Mouse (Mus musculus): ENCODE data around the gene Ipo9. TPM values are rescaled to one million over a fixed set of nuclear protein-coding genes. Genes with fewer than 3 reads are reported as not detected.

The Ipo9 gene
- polyA plus RNA-seq, 1 experiment from 2014 or later: 184 TPM

GRCm38 (mm10) chr1:135443506-135443905 is 13.2 kb upstream of the Ipo9 start:
- ATAC-seq (ENCODE audit: insufficient read depth, low FRiP score, low TSS enrichment): no peak
- Histone ChIP-seq H3K27me3 (ENCODE audit: control insufficient read depth, insufficient read depth, low read length) (no peaks in the 10 kb centered on the region), H3K36me3 (ENCODE audit: control insufficient read depth, insufficient read depth, low read length) (peaks cover 15% of the 10 kb centered on the region), H3K27ac (ENCODE audit: low read depth, low read length) (no peak overlapping the region), H3K4me2 (ENCODE audit: low read depth) (no peak overlapping the region), H3K9me3 (ENCODE audit: control insufficient read depth, low read length) (no peaks in the 10 kb centered on the region), H3K4me3 (ENCODE audit: low read depth, low read length) (no peak overlapping the region), H3K9ac (ENCODE audit: low read length) (no peak overlapping the region), H3K4me1 (ENCODE audit: control insufficient read depth, insufficient read depth, low read length) (no peaks in the 10 kb centered on the region)
- no peak for DNase-seq (ENCODE audit: low spot score)
- 94% methylated on average over 12 of the region's 12 CpGs for WGBS

- peaks cover 14% of the 10 kb centered on the region for H3K36me3 ChIP-seq (ENCODE audit: control insufficient read depth, insufficient read depth, low read length)
- H3K27ac ChIP-seq (ENCODE audit: low read depth, low read length): no peak overlapping the region
- DNase-seq (ENCODE audit: low spot score) (no peak), ATAC-seq (ENCODE audit: insufficient read depth, low FRiP score, low TSS enrichment) (no peak)
- no peak overlapping the region for H3K4me3 ChIP-seq (ENCODE audit: low read depth, low read length)
- H3K4me1 ChIP-seq (ENCODE audit: control insufficient read depth, insufficient read depth, low read length): no peaks in the 10 kb centered on the region
- H3K9me3 ChIP-seq (ENCODE audit: control insufficient read depth, low read length): no peaks in the 10 kb centered on the region
- H3K27me3 ChIP-seq (ENCODE audit: control insufficient read depth, insufficient read depth, low read length): no peaks in the 10 kb centered on the region
- H3K4me2 ChIP-seq (ENCODE audit: low read depth): no peak overlapping the region
- 100% methylated on average over 3 of the region's 3 CpGs for WGBS
- H3K9ac ChIP-seq (ENCODE audit: low read length): no peak overlapping the region
Observed at GRCm38 (mm10) chr1:135441861-135442260, 11.6 kb upstream of the Ipo9 start.

GRCm38 (mm10) chr1:135440986-135441385 is 10.7 kb upstream of the Ipo9 start:
- Histone ChIP-seq H3K9ac (ENCODE audit: low read length) (no peak overlapping the region), H3K27me3 (ENCODE audit: control insufficient read depth, insufficient read depth, low read length) (no peaks in the 10 kb centered on the region), H3K9me3 (ENCODE audit: control insufficient read depth, low read length) (no peaks in the 10 kb centered on the region), H3K4me3 (ENCODE audit: low read depth, low read length) (no peak overlapping the region), H3K27ac (ENCODE audit: low read depth, low read length) (no peak overlapping the region), H3K36me3 (ENCODE audit: control insufficient read depth, insufficient read depth, low read length) (peaks cover 14% of the 10 kb centered on the region), H3K4me2 (ENCODE audit: low read depth) (no peak overlapping the region), H3K4me1 (ENCODE audit: control insufficient read depth, insufficient read depth, low read length) (no peaks in the 10 kb centered on the region)
- no peak for DNase-seq (ENCODE audit: low spot score)
- WGBS: 90% methylated on average over 6 of the region's 6 CpGs
- no peak for ATAC-seq (ENCODE audit: insufficient read depth, low FRiP score, low TSS enrichment)

GRCm38 (mm10) chr1:135438801-135439200 is 8.5 kb upstream of the Ipo9 start:
- DNase-seq (ENCODE audit: low spot score): no peak
- Histone ChIP-seq H3K4me2 (ENCODE audit: low read depth) (no peak overlapping the region), H3K4me1 (ENCODE audit: control insufficient read depth, insufficient read depth, low read length) (no peaks in the 10 kb centered on the region), H3K36me3 (ENCODE audit: control insufficient read depth, insufficient read depth, low read length) (peaks cover 14% of the 10 kb centered on the region), H3K27ac (ENCODE audit: low read depth, low read length) (no peak overlapping the region), H3K9ac (ENCODE audit: low read length) (no peak overlapping the region), H3K9me3 (ENCODE audit: control insufficient read depth, low read length) (no peaks in the 10 kb centered on the region), H3K4me3 (ENCODE audit: low read depth, low read length) (no peak overlapping the region), H3K27me3 (ENCODE audit: control insufficient read depth, insufficient read depth, low read length) (no peaks in the 10 kb centered on the region)
- ATAC-seq (ENCODE audit: insufficient read depth, low FRiP score, low TSS enrichment): no peak
- WGBS: 91% methylated on average over 6 of the region's 6 CpGs

- Histone ChIP-seq H3K4me1 (ENCODE audit: control insufficient read depth, insufficient read depth, low read length) (no peaks in the 10 kb centered on the region), H3K27me3 (ENCODE audit: control insufficient read depth, insufficient read depth, low read length) (no peaks in the 10 kb centered on the region), H3K9me3 (ENCODE audit: control insufficient read depth, low read length) (no peaks in the 10 kb centered on the region), H3K4me2 (ENCODE audit: low read depth) (no peak overlapping the region), H3K4me3 (ENCODE audit: low read depth, low read length) (no peak overlapping the region), H3K9ac (ENCODE audit: low read length) (no peak overlapping the region), H3K27ac (ENCODE audit: low read depth, low read length) (no peak overlapping the region), H3K36me3 (ENCODE audit: control insufficient read depth, insufficient read depth, low read length) (peaks cover 3% of the 10 kb centered on the region)
- DNase-seq (ENCODE audit: low spot score): no peak
- ATAC-seq (ENCODE audit: insufficient read depth, low FRiP score, low TSS enrichment): no peak
- WGBS: 43% methylated on average over 2 of the region's 2 CpGs
Observed at GRCm38 (mm10) chr1:135435823-135436222, 5.5 kb upstream of the Ipo9 start.

GRCm38 (mm10) chr1:135430669-135431017 is 344 bp upstream of the Ipo9 start:
- DNase-seq (ENCODE audit: low spot score) (no peak), ATAC-seq (ENCODE audit: insufficient read depth, low FRiP score, low TSS enrichment) (peak; percentile 81)
- Histone ChIP-seq H3K27ac (ENCODE audit: low read depth, low read length) (peak overlapping the region; percentile 84; the same call in 1 of the 2 replicates), H3K4me1 (ENCODE audit: control insufficient read depth, insufficient read depth, low read length) (peaks cover 9% of the 10 kb centered on the region), H3K36me3 (ENCODE audit: control insufficient read depth, insufficient read depth, low read length) (peaks cover 3% of the 10 kb centered on the region; the same call in 1 of the 2 replicates), H3K27me3 (ENCODE audit: control insufficient read depth, insufficient read depth, low read length) (no peaks in the 10 kb centered on the region), H3K4me2 (ENCODE audit: low read depth) (peak overlapping the region; percentile 64), H3K9ac (ENCODE audit: low read length) (peak overlapping the region; percentile 97), H3K9me3 (ENCODE audit: control insufficient read depth, low read length) (no peaks in the 10 kb centered on the region), H3K4me3 (ENCODE audit: low read depth, low read length) (peak overlapping the region; percentile 96)
- WGBS: 2% methylated on average over 14 of the region's 14 CpGs

- DNase-seq (ENCODE audit: low spot score): no peak
- Histone ChIP-seq H3K36me3 (ENCODE audit: control insufficient read depth, insufficient read depth, low read length) (peaks cover 8% of the 10 kb centered on the region; the same call in 1 of the 2 replicates), H3K4me2 (ENCODE audit: low read depth) (no peak overlapping the region), H3K4me3 (ENCODE audit: low read depth, low read length) (no peak overlapping the region), H3K9ac (ENCODE audit: low read length) (no peak overlapping the region), H3K4me1 (ENCODE audit: control insufficient read depth, insufficient read depth, low read length) (peaks cover 9% of the 10 kb centered on the region), H3K9me3 (ENCODE audit: control insufficient read depth, low read length) (no peaks in the 10 kb centered on the region), H3K27me3 (ENCODE audit: control insufficient read depth, insufficient read depth, low read length) (no peaks in the 10 kb centered on the region), H3K27ac (ENCODE audit: low read depth, low read length) (no peak overlapping the region)
- no peak for ATAC-seq (ENCODE audit: insufficient read depth, low FRiP score, low TSS enrichment)
- 93% methylated on average over 6 of the region's 6 CpGs for WGBS
Observed at GRCm38 (mm10) chr1:135427390-135427789, 2.9 kb downstream of the Ipo9 start.

GRCm38 (mm10) chr1:135426645-135427044 is 3.7 kb downstream of the Ipo9 start:
- Histone ChIP-seq H3K4me3 (ENCODE audit: low read depth, low read length) (no peak overlapping the region), H3K4me2 (ENCODE audit: low read depth) (no peak overlapping the region), H3K9me3 (ENCODE audit: control insufficient read depth, low read length) (no peaks in the 10 kb centered on the region), H3K4me1 (ENCODE audit: control insufficient read depth, insufficient read depth, low read length) (peaks cover 9% of the 10 kb centered on the region), H3K9ac (ENCODE audit: low read length) (no peak overlapping the region), H3K36me3 (ENCODE audit: control insufficient read depth, insufficient read depth, low read length) (peaks cover 8% of the 10 kb centered on the region; the same call in 1 of the 2 replicates), H3K27ac (ENCODE audit: low read depth, low read length) (no peak overlapping the region), H3K27me3 (ENCODE audit: control insufficient read depth, insufficient read depth, low read length) (no peaks in the 10 kb centered on the region)
- no peak for ATAC-seq (ENCODE audit: insufficient read depth, low FRiP score, low TSS enrichment)
- 95% methylated on average over 10 of the region's 10 CpGs for WGBS
- DNase-seq (ENCODE audit: low spot score): no peak

- no peak for ATAC-seq (ENCODE audit: insufficient read depth, low FRiP score, low TSS enrichment)
- no peak overlapping the region for H3K27ac ChIP-seq (ENCODE audit: low read depth, low read length)
- WGBS: 94% methylated on average over 6 of the region's 6 CpGs
- no peaks in the 10 kb centered on the region for H3K27me3 ChIP-seq (ENCODE audit: control insufficient read depth, insufficient read depth, low read length)
- H3K4me3 ChIP-seq (ENCODE audit: low read depth, low read length): no peak overlapping the region
- DNase-seq (ENCODE audit: low spot score): no peak
- no peak overlapping the region for H3K4me2 ChIP-seq (ENCODE audit: low read depth)
- no peak overlapping the region for H3K9ac ChIP-seq (ENCODE audit: low read length)
- H3K36me3 ChIP-seq (ENCODE audit: control insufficient read depth, insufficient read depth, low read length): peaks cover 20% of the 10 kb centered on the region
- no peaks in the 10 kb centered on the region; the same call in 1 of the 2 replicates for H3K4me1 ChIP-seq (ENCODE audit: control insufficient read depth, insufficient read depth, low read length)
- no peaks in the 10 kb centered on the region for H3K9me3 ChIP-seq (ENCODE audit: control insufficient read depth, low read length)
Observed at GRCm38 (mm10) chr1:135422772-135423171, 7.5 kb downstream of the Ipo9 start.

Data from neural tube, embryonic 11.5 days (tissue).